Mouse (Mus musculus) liver, adult 2 months (tissue): ENCODE results near the gene Dnajb8.

Source experiments
- CTCF ChIP-seq: fragments of 200-500 bp; IDR thresholded peaks from 2 replicates; pipeline ENCODE4 v1.5.1; 2011; ENCODE audit warnings: low read depth, low read length, control low read depth
- POLR2A ChIP-seq: fragments of 200-500 bp; IDR thresholded peaks from 2 replicates; pipeline ENCODE4 v1.6.1; 2011; ENCODE audit warnings: low read length, control low read depth; ENCODE audit not compliant: insufficient read depth; ENCODE audit errors: extremely low read depth

- TF ChIP-seq POLR2A (no peak), CTCF (no peak)
These were observed 47.4 kb upstream of the Dnajb8 start for GRCm38 (mm10) chr6:88174676-88175075.
